Mouse (Mus musculus): ENCODE data around the gene Bcan. TPM values are rescaled to one million over a fixed set of nuclear protein-coding genes. Genes with fewer than 3 reads are reported as not detected.

Gene Bcan
- polyA plus RNA-seq, 1 experiment from 2014 or later: 0.06 TPM

DNA sequence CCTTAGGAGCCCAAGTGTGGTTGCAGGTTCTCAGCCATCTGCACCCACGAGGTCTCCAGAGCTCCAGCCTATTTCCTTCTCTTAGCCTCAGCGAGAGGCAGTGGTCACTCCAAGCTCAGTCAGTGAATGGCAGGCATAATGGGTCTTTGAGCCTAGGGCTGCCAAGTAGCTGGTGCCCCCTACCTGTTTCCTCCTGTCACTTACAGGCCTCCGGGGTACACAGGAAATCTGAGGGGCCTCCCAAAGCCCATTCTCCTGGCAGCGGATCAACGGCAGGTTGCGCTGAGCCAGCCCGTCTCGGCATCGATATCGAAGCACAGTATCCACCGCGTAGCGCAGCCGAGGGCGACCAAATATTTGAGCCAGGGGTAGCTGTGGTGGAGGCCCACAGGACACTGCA lies 12.0 kb downstream of the Bcan start:
- DNase-seq (ENCODE audit: low spot score) (no peak), ATAC-seq (replicated peaks; ENCODE audit: insufficient number of reproducible peaks, low FRiP score, low TSS enrichment, low read depth) (no peak)
- H3K9ac ChIP-seq (replicated peaks; ENCODE audit: low read length): peak overlapping the region; percentile 58
- peak overlapping the region; percentile 27; the same call in 1 of the 2 replicates for H3K4me3 ChIP-seq (ENCODE audit: low read depth, low read length)
- peaks cover 7% of the 10 kb centered on the region for H3K4me1 ChIP-seq (ENCODE audit: control insufficient read depth, insufficient read depth, low read length)
- no peaks in the 10 kb centered on the region for H3K9me3 ChIP-seq (replicated peaks; ENCODE audit: control insufficient read depth, low read length)
- no peaks in the 10 kb centered on the region for H3K36me3 ChIP-seq (replicated peaks; ENCODE audit: control insufficient read depth, insufficient read depth, low read depth, low read length)
- H3K4me2 ChIP-seq (ENCODE audit: low read depth, low read length): peak overlapping the region; percentile 77
- H3K27me3 ChIP-seq (ENCODE audit: control insufficient read depth, insufficient read depth, low read length): peaks cover 19% of the 10 kb centered on the region
- no peak overlapping the region for H3K27ac ChIP-seq (replicated peaks; ENCODE audit: low read depth, low read length)
- 4% methylated on average over 15 of the region's 15 CpGs for WGBS

DNA sequence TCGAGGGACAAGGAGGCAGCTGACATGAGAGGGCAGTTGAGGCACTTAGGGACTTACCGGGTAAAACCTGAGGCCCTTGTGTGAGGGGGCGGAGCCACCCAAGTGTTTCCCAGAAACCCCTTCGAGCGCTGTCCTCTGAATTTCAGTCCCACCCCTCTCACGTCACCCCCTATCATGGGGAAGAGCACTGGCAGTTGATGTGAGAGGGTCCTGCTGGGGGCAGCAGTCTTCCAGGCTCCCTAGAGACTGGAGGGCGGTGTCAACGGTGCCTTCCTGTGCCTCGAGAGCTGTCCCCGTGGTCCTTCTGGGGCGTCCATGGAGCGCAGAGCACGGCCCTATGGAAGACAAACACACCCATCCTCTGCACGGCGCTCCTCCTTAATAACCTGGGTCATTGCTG lies 12.4 kb downstream of the Bcan start:
- Histone ChIP-seq H3K4me1 (ENCODE audit: control insufficient read depth, insufficient read depth, low read length) (peaks cover 11% of the 10 kb centered on the region), H3K36me3 (replicated peaks; ENCODE audit: control insufficient read depth, insufficient read depth, low read depth, low read length) (no peaks in the 10 kb centered on the region), H3K27me3 (ENCODE audit: control insufficient read depth, insufficient read depth, low read length) (peaks cover 16% of the 10 kb centered on the region), H3K9me3 (replicated peaks; ENCODE audit: control insufficient read depth, low read length) (no peaks in the 10 kb centered on the region), H3K4me2 (ENCODE audit: low read depth, low read length) (peak overlapping the region; percentile 77), H3K27ac (replicated peaks; ENCODE audit: low read depth, low read length) (no peak overlapping the region), H3K4me3 (ENCODE audit: low read depth, low read length) (peak overlapping the region; percentile 27), H3K9ac (replicated peaks; ENCODE audit: low read length) (peak overlapping the region; percentile 58)
- WGBS: under 1% methylated on average over 15 of the region's 15 CpGs
- DNase-seq (ENCODE audit: low spot score) (peak; percentile 79), ATAC-seq (replicated peaks; ENCODE audit: insufficient number of reproducible peaks, low FRiP score, low TSS enrichment, low read depth) (peak; percentile 22; the same call in 1 of the 2 replicates)

DNA sequence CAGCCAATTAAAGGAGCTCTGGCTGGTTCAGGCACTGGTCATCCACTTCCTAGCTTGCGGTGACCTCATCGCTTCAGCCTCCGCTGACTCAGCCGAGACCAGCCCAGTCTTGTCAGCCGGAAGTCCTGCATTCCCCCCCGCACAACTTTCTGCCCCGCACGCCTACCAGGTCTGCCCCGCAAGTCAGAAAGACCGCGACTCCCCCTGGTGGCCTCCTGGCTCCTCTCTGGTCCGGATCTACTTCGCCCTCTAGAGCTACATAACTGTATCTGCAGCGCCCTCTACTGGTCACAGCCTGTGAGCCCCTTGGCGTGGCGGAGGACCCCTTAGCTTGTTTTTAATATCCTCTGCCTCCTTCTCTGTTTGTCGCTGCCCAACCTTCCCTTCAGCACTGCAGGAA lies 13.2 kb downstream of the Bcan start:
- WGBS: under 1% methylated on average over 17 of the region's 17 CpGs
- ATAC-seq (replicated peaks; ENCODE audit: insufficient number of reproducible peaks, low FRiP score, low TSS enrichment, low read depth): peak; percentile 79
- Histone ChIP-seq H3K4me1 (ENCODE audit: control insufficient read depth, insufficient read depth, low read length) (peaks cover 17% of the 10 kb centered on the region), H3K27me3 (ENCODE audit: control insufficient read depth, insufficient read depth, low read length) (peaks cover 12% of the 10 kb centered on the region), H3K27ac (replicated peaks; ENCODE audit: low read depth, low read length) (no peak overlapping the region), H3K36me3 (replicated peaks; ENCODE audit: control insufficient read depth, insufficient read depth, low read depth, low read length) (no peaks in the 10 kb centered on the region), H3K9me3 (replicated peaks; ENCODE audit: control insufficient read depth, low read length) (no peaks in the 10 kb centered on the region), H3K4me2 (ENCODE audit: low read depth, low read length) (peak overlapping the region; percentile 77), H3K4me3 (ENCODE audit: low read depth, low read length) (peak overlapping the region; percentile 27), H3K9ac (replicated peaks; ENCODE audit: low read length) (peak overlapping the region; percentile 18; the same call in 1 of the 2 replicates)
- peak; percentile 100 for DNase-seq (ENCODE audit: low spot score)

DNA sequence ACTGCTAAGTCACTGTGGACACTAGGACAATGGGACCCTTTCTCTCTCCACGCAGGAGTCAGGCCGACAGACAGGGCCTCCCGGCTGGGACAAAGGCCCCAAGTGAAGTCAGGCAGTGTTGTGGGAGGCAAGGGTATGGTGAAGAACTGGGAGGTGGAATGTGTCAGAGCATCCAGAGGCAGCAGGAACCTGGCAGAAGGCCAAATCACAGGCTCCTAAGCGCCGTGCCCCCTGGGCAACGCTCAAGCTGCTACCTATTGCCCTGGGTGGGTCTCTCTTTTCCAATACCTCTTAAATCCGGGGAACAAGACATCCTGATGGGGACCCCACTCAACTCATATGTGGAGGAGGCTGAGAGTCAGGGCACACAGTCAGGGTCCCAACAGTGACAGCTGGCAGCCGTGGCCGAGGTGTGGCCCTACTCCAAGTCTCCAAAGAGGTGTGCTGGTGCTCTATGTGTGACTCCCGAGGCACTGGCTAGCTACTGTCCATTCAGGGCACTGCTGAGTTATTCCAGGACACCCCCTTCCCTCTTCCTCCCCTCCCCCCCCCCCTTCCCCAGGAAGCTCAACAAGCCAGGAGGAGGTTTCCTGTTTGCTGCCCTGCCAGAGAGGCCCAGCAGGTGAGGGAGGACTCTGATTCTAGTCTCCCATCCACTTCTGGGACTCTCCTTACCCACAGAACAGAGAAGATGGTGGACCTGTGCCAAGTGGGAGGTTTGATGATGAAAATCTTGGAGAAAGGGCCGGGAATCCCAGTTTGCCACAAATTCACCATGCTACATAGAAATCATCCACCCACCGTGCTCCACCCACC lies 14.3 kb downstream of the Bcan start:
- Histone ChIP-seq H3K9ac (replicated peaks; ENCODE audit: low read length) (no peak overlapping the region), H3K36me3 (replicated peaks; ENCODE audit: control insufficient read depth, insufficient read depth, low read depth, low read length) (no peaks in the 10 kb centered on the region), H3K4me3 (ENCODE audit: low read depth, low read length) (no peak overlapping the region), H3K9me3 (replicated peaks; ENCODE audit: control insufficient read depth, low read length) (no peaks in the 10 kb centered on the region), H3K27me3 (ENCODE audit: control insufficient read depth, insufficient read depth, low read length) (peaks cover 9% of the 10 kb centered on the region), H3K4me2 (ENCODE audit: low read depth, low read length) (no peak overlapping the region), H3K4me1 (ENCODE audit: control insufficient read depth, insufficient read depth, low read length) (peaks cover 17% of the 10 kb centered on the region), H3K27ac (replicated peaks; ENCODE audit: low read depth, low read length) (no peak overlapping the region)
- WGBS: 45% methylated on average over 12 of the region's 12 CpGs
- no peak for DNase-seq (ENCODE audit: low spot score)
- ATAC-seq (replicated peaks; ENCODE audit: insufficient number of reproducible peaks, low FRiP score, low TSS enrichment, low read depth): no peak

DNA sequence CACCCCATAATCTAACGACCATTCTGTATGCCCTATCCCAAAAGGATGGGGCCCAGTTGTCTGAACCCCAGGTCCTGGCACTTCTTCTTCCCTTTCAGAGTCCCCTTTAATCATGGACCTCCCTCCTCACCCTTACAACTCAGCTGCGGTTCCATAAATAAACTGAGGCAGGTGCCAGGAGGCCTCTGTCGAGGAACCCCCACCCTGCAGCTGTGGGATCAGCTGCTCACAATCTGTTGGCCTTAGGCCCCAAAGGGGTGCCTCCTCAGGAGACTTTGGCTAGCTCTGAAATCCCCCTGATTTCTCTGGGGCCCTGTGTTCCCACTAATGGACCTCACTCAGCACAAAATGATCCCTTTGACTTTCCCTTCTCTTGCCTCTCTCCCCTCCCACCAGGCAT lies 15.9 kb downstream of the Bcan start:
- peaks cover 17% of the 10 kb centered on the region for H3K4me1 ChIP-seq (ENCODE audit: control insufficient read depth, insufficient read depth, low read length)

DNA sequence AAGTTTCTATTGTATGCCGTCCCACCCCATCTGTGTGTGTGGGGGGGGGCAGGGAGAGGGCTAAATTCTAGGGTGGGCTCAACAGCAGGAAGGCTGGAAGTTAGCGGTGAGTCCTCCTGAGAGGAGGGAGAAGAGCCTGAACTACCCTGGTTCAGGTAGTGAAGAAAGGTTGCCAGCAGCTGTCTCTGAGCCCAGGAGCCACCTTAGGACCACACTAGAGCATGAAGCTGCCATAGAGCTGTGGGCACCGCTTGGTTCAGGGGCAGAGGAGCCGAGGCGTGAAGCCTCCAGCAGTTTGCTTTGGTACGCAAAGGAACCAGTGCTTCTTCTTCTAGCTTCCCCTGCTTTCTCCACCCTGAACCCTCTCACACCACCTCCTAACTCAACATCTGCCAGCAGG lies 16.4 kb downstream of the Bcan start:
- Histone ChIP-seq H3K4me1 (ENCODE audit: control insufficient read depth, insufficient read depth, low read length) (peaks cover 17% of the 10 kb centered on the region), H3K27ac (replicated peaks; ENCODE audit: low read depth, low read length) (peak overlapping the region; percentile 60), H3K27me3 (ENCODE audit: control insufficient read depth, insufficient read depth, low read length) (no peaks in the 10 kb centered on the region; the same call in 1 of the 2 replicates), H3K4me2 (ENCODE audit: low read depth, low read length) (peak overlapping the region; percentile 2; the same call in 1 of the 2 replicates), H3K9me3 (replicated peaks; ENCODE audit: control insufficient read depth, low read length) (no peaks in the 10 kb centered on the region), H3K36me3 (replicated peaks; ENCODE audit: control insufficient read depth, insufficient read depth, low read depth, low read length) (no peaks in the 10 kb centered on the region), H3K4me3 (ENCODE audit: low read depth, low read length) (no peak overlapping the region), H3K9ac (replicated peaks; ENCODE audit: low read length) (peak overlapping the region; percentile 22)
- DNase-seq (ENCODE audit: low spot score) (no peak), ATAC-seq (replicated peaks; ENCODE audit: insufficient number of reproducible peaks, low FRiP score, low TSS enrichment, low read depth) (no peak)
- WGBS: 45% methylated on average over 6 of the region's 6 CpGs

More for the DNA sequence above, 15.9 kb downstream of the Bcan start:
- Histone ChIP-seq H3K27me3 (ENCODE audit: control insufficient read depth, insufficient read depth, low read length) (peaks cover 1% of the 10 kb centered on the region; the same call in 1 of the 2 replicates), H3K9ac (replicated peaks; ENCODE audit: low read length) (no peak overlapping the region), H3K4me3 (ENCODE audit: low read depth, low read length) (no peak overlapping the region), H3K27ac (replicated peaks; ENCODE audit: low read depth, low read length) (no peak overlapping the region), H3K9me3 (replicated peaks; ENCODE audit: control insufficient read depth, low read length) (no peaks in the 10 kb centered on the region), H3K36me3 (replicated peaks; ENCODE audit: control insufficient read depth, insufficient read depth, low read depth, low read length) (no peaks in the 10 kb centered on the region), H3K4me2 (ENCODE audit: low read depth, low read length) (no peak overlapping the region)
- DNase-seq (ENCODE audit: low spot score) (no peak), ATAC-seq (replicated peaks; ENCODE audit: insufficient number of reproducible peaks, low FRiP score, low TSS enrichment, low read depth) (no peak)
- WGBS: 50% methylated on average over 3 of the region's 3 CpGs

DNA sequence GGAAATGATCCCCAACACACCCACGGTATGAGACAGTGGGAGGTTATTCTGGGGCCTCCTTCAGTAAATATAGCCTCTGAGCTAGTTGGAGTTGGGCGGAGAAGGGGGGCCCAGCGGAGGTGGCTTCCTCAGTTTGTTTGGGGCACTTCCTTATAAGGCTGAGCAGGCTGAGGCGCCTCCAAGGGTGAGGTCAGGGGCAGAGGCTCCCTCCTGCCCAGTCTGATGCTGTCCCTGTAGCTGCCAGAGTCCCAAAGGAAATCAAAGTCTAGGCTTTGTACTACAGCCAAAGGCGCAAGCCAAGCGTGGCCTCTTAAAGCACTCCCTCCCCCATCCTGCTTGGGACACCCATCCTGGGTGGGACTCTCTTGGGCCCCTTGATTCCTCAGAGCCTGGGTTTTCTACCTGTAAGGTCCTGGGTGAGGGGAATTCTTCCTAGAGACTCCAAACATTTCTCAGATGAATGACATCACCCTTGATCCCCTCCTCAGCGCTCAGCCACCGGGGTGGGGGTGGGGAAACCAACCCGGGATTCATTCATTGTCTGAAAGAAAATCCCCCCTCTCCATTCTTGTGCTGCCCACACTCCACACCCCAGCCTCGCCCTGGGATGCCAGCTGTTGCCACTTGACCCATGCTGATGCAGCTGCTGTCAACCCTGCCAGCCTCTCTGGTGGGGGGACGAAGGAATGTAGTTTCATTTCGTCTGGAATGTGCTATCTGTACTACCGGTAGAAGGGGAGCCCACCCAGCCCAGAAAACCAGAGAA lies 17.0 kb downstream of the Bcan start:
- peak; percentile 7; the same call in 1 of the 2 replicates for ATAC-seq (replicated peaks; ENCODE audit: insufficient number of reproducible peaks, low FRiP score, low TSS enrichment, low read depth)
- H3K9me3 ChIP-seq (replicated peaks; ENCODE audit: control insufficient read depth, low read length): no peaks in the 10 kb centered on the region

More for the DNA sequence above, 17.0 kb downstream of the Bcan start:
- H3K27ac ChIP-seq (replicated peaks; ENCODE audit: low read depth, low read length): peak overlapping the region; percentile 60
- WGBS: 5% methylated on average over 13 of the region's 13 CpGs
- H3K4me2 ChIP-seq (ENCODE audit: low read depth, low read length): peak overlapping the region; percentile 2
- no peaks in the 10 kb centered on the region for H3K27me3 ChIP-seq (ENCODE audit: control insufficient read depth, insufficient read depth, low read length)
- H3K4me3 ChIP-seq (ENCODE audit: low read depth, low read length): no peak overlapping the region
- peaks cover 15% of the 10 kb centered on the region for H3K4me1 ChIP-seq (ENCODE audit: control insufficient read depth, insufficient read depth, low read length)
- H3K9ac ChIP-seq (replicated peaks; ENCODE audit: low read length): peak overlapping the region; percentile 22
- H3K36me3 ChIP-seq (replicated peaks; ENCODE audit: control insufficient read depth, insufficient read depth, low read depth, low read length): no peaks in the 10 kb centered on the region
- peak; percentile 58 for DNase-seq (ENCODE audit: low spot score)
